Mouse (Mus musculus) ES-E14 (cell line): ENCODE measurements around the gene Npff. TPM values are rescaled to one million over a fixed set of nuclear protein-coding genes. Genes with fewer than 3 reads are reported as not detected.
A peak's percentile ranks its signal among the peaks of the same experiment; 100 is the strongest.

Source experiments
- DNase-seq: peaks from one replicate; pipeline ENCODE4 v3.0.0-alpha.2; 2013; ENCODE audit warnings: low read depth, low spot score
- H3K27ac ChIP-seq: 2 replicates; pipeline ENCODE4 v1.5.1; 2012; ENCODE audit warnings: low read depth, mild to moderate bottlenecking, low read length, moderate library complexity, mixed read lengths; ENCODE audit not compliant: poor library complexity, insufficient read depth, severe bottlenecking
- H3K36me3 ChIP-seq: 2 replicates; pipeline ENCODE4 v1.6.1; 2012; ENCODE audit warnings: mild to moderate bottlenecking, low read length, moderate library complexity, mixed read lengths; ENCODE audit not compliant: control insufficient read depth, poor library complexity, insufficient read depth, severe bottlenecking
- H3K4me1 ChIP-seq, 2 experiments: fragments of 150-350 bp in 1 of 2; sonication (generic) in 1 of 2; 2 replicates each; pipeline ENCODE4 v1.6.1; 2012; ENCODE audit warnings: low read length in 2 of 2, mild to moderate bottlenecking in 1 of 2, mixed read lengths in 1 of 2; ENCODE audit not compliant: control insufficient read depth in 2 of 2, insufficient read depth in 2 of 2, poor library complexity in 1 of 2
- H3K4me3 ChIP-seq, 2 experiments: fragments of 150-350 bp in 1 of 2; sonication (generic) in 1 of 2; 2 replicates each; pipeline ENCODE4 v1.5.1; 2012; ENCODE audit warnings: low read length in 2 of 2, low read depth in 1 of 2, mild to moderate bottlenecking in 1 of 2, mixed read lengths in 1 of 2; ENCODE audit not compliant: insufficient read depth in 1 of 2, poor library complexity in 1 of 2, severe bottlenecking in 1 of 2
- H3K9ac ChIP-seq: 2 replicates; pipeline ENCODE4 v1.6.1; 2012; ENCODE audit warnings: low read depth, mild to moderate bottlenecking, low read length, mixed read lengths; ENCODE audit not compliant: poor library complexity, insufficient read depth, severe bottlenecking
- H3K9me3 ChIP-seq: fragments of 150-350 bp; sonication (generic); 2 replicates; pipeline ENCODE4 v1.6.1; 2012; ENCODE audit warnings: low read depth, mild to moderate bottlenecking, low read length; ENCODE audit not compliant: control insufficient read depth, insufficient read depth
- CHD2 ChIP-seq: IDR thresholded peaks from 2 replicates; pipeline ENCODE4 v1.6.1; 2014; ENCODE audit warnings: mild to moderate bottlenecking, low read depth, low read length, inconsistent platforms
- HCFC1 ChIP-seq: IDR thresholded peaks from 2 replicates; pipeline ENCODE4 v1.6.1; 2012; ENCODE audit warnings: low read length, inconsistent platforms, borderline replicate concordance; ENCODE audit not compliant: insufficient read depth
- MAFK ChIP-seq: IDR thresholded peaks from 2 replicates; pipeline ENCODE4 v1.6.1; 2014; ENCODE audit warnings: mild to moderate bottlenecking, low read depth, low read length, inconsistent platforms; ENCODE audit not compliant: insufficient read depth
- ZC3H11A ChIP-seq: IDR thresholded peaks from 2 replicates; pipeline ENCODE4 v1.6.1; 2012; ENCODE audit warnings: low read depth, mild to moderate bottlenecking, inconsistent platforms, low read length, borderline replicate concordance
- ZNF384 ChIP-seq: IDR thresholded peaks from 2 replicates; pipeline ENCODE4 v1.6.1; 2012; ENCODE audit warnings: low read depth, low read length, inconsistent platforms
- in situ Hi-C, 2 experiments: fragments of 600-800 bp; cut with MboI; formaldehyde crosslinking; loops; one replicate each; pipeline ENCODE4 v1.15.1; 2025; ENCODE audit warnings: low sequenced_read_pairs in 2 of 2, inconsistent platforms in 1 of 2; ENCODE audit not compliant: unreplicated experiment in 2 of 2
- total RNA-seq: library from RNA; depleted of rRNA; stranded (reverse); fragments of 300-350 nt; gene quantifications from 2 replicates; pipeline ENCODE4 v1.2.3, GENCODE M21; 2012

The Npff gene
- total RNA-seq, 1 experiment, result 2.6 TPM

GRCm38 (mm10) chr15:102531586-102531985 lies 6.8 kb upstream of the Npff start:
- no peak for DNase-seq
- H3K4me1 ChIP-seq, result no peaks in the 10 kb centered on the region
- H3K36me3 ChIP-seq, result peaks cover 6% of the 10 kb centered on the region
- in situ Hi-C loops, result no loop called here
- H3K27ac ChIP-seq, result no peak overlapping the region
- H3K9me3 ChIP-seq, result no peaks in the 10 kb centered on the region
- TF ChIP-seq ZC3H11A (no peak), CHD2 (no peak)
- H3K4me3 ChIP-seq, result no peak overlapping the region
- no peak overlapping the region for H3K9ac ChIP-seq

GRCm38 (mm10) chr15:102530566-102530965 lies 5.8 kb upstream of the Npff start:
- TF ChIP-seq ZNF384 (no peak), HCFC1 (no peak), MAFK (no peak), ZC3H11A (no peak), CHD2 (no peak)
- DNase-seq, result no peak
- in situ Hi-C loops, result no loop called here
- no peaks in the 10 kb centered on the region for H3K4me1 ChIP-seq
- H3K36me3 ChIP-seq, result peaks cover 3% of the 10 kb centered on the region; the same call in 1 of the 2 replicates
- H3K4me3 ChIP-seq, result no peak overlapping the region
- H3K27ac ChIP-seq, result no peak overlapping the region
- no peaks in the 10 kb centered on the region for H3K9me3 ChIP-seq
- H3K9ac ChIP-seq, result no peak overlapping the region

GRCm38 (mm10) chr15:102528396-102528795 lies 3.7 kb upstream of the Npff start:
- Histone ChIP-seq H3K4me1 (no peaks in the 10 kb centered on the region), H3K27ac (no peak overlapping the region), H3K36me3 (peaks cover 5% of the 10 kb centered on the region), H3K9ac (no peak overlapping the region), H3K4me3 (no peak overlapping the region), H3K9me3 (no peaks in the 10 kb centered on the region)
- no peak for DNase-seq
- in situ Hi-C loops, result no loop called here
- TF ChIP-seq ZNF384 (no peak), CHD2 (no peak), HCFC1 (no peak), MAFK (no peak), ZC3H11A (no peak)

- TF ChIP-seq ZC3H11A (0 out of 2 replicates have a peak, but pooled peaks have one; percentile 7), CHD2 (no peak), ZNF384 (0 out of 2 replicates have a peak, but pooled peaks have one; percentile 36)
- Histone ChIP-seq H3K4me3 (no peak overlapping the region), H3K36me3 (peaks cover 6% of the 10 kb centered on the region), H3K9ac (no peak overlapping the region), H3K9me3 (no peaks in the 10 kb centered on the region), H3K4me1 (no peaks in the 10 kb centered on the region), H3K27ac (no peak overlapping the region)
- in situ Hi-C loops, result no loop called here
- peak; percentile 49 for DNase-seq
Measured at GRCm38 (mm10) chr15:102527936-102528335, 3.2 kb upstream of the Npff start.

GRCm38 (mm10) chr15:102526111-102527002 lies 1.6 kb upstream of the Npff start:
- no peak overlapping the region for H3K27ac ChIP-seq
- in situ Hi-C loops, result no loop called here
- no peak overlapping the region for H3K4me3 ChIP-seq
- no peaks in the 10 kb centered on the region for H3K9me3 ChIP-seq
- TF ChIP-seq ZC3H11A (no peak), HCFC1 (no peak), MAFK (no peak), ZNF384 (no peak), CHD2 (no peak)
- H3K4me1 ChIP-seq, result no peaks in the 10 kb centered on the region
- no peak overlapping the region for H3K9ac ChIP-seq
- DNase-seq, result no peak
- H3K36me3 ChIP-seq, result peaks cover 20% of the 10 kb centered on the region
